Mouse (Mus musculus): ENCODE data around the gene Fblim1.
A peak's percentile ranks its signal among the peaks of the same experiment; 100 is the strongest.
"Not testable (repeated sequence)": the region's sequence is repeated elsewhere in the genome, so short reads cannot be mapped to it uniquely, and the experiment has no call there.

Fblim1 gene

GRCm38 (mm10) chr4:141598894-141599250 is 7.0 kb downstream of the Fblim1 start:
- DNase-seq, result no peak

DNA sequence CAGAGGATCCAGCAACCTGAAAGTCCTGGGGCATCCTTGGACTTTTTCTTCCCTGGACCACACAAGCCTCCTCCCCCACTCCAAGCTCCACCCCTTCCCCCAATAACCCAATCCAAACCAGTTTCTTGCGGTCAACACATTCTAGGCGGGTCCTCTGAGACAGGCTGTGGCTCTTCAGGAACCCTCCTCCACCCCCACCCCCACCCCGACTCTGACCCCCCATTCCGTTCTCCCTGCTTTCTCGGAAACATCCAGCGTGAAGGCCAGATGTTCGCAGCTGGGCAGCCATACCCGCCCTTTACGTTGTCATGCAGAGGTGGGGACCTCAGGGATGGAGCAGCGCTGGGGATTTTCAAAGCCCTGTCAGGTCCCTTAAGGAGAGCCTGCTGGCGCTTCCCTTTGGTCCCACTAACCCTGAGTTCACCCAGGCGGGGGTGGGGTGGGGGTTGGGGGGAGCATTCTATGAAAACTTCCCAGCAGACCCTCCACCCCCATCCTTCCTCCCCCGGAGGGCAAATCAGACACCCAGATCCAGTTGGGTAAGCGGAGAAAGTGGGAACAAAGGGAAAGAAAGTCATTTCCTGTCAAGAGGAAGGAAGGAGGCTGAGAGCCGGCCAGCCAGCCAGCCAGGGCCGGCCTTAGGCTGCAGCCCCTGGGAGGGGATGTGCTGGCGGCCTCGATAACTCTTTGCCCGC is 7.5 kb downstream of the Fblim1 start:
- DNase-seq, result peak; percentile 40

- no peak for DNase-seq
Measured at GRCm38 (mm10) chr4:141596700-141597328, 9.1 kb downstream of the Fblim1 start.

DNA sequence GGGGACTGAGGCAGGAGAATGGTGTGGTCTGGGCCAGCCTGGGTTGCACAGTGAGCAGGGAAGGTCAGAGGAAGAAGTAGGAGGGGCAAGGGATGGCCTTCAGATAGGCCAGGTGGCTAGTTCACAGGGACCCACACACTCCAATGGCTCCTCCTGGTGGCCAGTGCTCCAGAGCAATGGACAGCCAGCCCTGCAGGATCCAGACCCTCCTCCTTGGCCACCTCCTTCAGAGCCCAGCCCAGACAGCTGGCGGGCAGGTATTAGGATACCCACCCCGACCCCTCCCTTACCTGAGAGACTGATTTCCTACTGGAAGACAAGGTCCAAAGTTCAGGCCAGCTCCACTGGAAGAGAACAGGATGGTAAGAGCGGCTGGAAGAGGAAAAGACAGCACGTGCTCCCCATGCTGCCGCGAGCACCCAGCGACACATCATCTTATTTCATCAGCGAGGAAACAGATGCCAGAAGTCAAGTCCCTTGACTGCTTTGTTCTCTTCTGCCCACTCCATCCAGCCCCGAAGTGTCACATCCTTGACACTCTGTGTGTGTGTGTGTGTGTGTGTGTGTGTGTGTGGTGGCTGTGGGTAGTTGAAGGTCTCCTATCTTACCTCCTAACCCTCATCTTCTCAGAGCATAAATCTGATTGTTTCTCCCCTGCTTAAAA is 10.2 kb downstream of the Fblim1 start:
- peak; percentile 59 for DNase-seq

GRCm38 (mm10) chr4:141595138-141595537 is 10.8 kb downstream of the Fblim1 start:
- DNase-seq, result no peak

DNA sequence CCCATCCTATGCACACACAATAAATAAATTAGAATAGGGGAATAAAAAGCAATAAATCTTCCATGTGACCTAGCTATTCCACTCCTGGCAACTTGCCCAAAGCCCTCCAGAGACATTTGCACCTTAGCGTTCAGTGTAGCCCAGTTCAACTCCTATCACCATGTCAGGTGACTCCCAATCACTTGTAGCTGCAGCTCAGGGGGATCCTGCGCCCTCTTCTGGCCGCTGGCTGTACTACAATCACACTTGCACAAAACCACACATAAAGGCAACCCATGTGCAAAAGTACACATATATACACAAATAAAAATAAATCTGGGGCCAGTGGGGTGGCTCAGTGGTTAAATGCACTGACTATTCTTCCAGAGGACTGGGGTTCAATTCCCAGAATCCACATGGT is 14.3 kb downstream of the Fblim1 start:
- no peak for DNase-seq

GRCm38 (mm10) chr4:141583919-141584318 is 22.0 kb downstream of the Fblim1 start:
- DNase-seq, result no peak

GRCm38 (mm10) chr4:141581051-141581450 is 24.8 kb downstream of the Fblim1 start:
- no peak for DNase-seq

DNA sequence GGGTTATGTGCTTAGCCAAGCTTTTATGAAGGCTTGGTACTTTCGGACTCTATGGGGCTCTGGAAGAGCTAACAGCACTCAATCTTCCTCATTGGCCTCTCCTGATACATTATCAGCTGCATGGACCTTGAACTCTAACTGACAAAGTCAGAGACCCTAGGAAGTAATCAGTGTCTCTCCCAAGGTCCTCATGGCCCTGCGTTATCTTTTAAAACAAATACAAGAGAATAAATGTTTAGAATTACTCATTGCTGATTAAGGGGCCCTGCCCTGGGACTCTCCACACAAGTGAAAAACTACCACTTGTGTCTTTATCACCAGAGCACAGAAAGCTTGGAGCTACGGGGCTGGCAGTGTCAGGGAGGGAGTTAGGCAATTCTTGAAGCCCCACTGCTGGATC is 27.1 kb downstream of the Fblim1 start:
- DNase-seq, result no peak

- DNase-seq, result no peak
Measured at GRCm38 (mm10) chr4:141576877-141577276, 29.0 kb downstream of the Fblim1 start.

DNA sequence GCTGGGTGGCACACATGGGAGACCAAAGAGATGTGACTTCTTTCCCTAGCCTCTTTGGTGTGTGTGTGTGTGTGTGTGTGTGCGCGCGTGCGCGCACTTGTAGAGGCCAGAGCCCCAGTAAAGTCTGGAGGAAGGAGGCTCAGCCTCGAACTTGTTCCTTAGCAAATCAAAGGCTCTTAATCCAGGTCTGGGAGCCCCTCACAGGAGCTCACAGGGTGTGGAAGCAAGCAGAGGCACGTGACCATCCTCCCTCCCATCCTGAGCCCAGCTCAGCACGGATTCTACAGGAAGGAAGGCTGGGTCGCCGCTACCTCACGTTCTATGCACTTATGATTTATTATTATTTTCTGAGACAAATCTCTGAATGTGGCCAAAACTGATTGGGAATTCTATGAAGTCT is 29.5 kb downstream of the Fblim1 start:
- no peak for DNase-seq

DNA sequence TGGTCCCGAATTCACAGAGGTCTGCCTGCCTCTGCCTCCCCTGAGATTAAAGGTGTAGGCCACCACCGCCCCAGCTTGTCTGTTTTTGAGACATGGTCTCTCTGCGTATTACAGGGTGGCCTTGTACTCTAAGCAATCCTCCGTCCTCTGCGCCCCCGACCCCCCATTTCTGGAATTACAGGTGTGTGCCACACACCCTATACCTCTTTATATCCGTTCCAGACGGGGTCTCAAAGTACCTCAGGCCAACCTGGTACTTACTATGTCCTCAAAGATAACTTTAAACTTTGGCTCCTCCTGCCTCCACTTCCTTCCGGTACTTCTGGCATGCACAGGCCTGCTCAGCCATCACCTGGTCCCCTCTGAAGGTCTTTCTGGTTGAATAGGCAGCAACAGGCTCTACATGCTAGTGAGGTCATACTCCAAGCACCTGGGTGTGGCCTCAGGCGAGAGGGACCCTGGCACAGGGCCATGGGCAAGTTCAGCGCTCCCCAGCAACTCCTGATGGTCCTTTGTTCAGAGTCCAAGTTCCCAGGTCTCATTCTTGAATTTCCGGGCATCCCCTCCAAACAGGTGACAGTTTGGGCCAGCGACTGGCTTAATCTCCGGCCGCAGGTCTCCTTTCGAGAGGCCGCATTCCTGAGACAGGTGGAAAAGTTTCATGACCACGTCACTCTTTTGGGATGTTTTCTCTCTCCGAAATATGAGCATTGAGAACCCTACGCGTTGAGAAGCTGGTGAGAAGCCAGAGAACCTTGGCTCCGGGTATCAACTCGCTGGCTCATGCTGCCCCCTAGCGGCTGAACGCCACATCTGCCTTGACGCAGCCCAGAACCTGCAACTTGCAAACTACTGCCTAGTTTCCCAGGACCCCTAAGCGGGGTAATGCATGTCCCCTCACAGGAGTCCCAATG is 30.9 kb downstream of the Fblim1 start:
- peak; percentile 84 for DNase-seq

DNA sequence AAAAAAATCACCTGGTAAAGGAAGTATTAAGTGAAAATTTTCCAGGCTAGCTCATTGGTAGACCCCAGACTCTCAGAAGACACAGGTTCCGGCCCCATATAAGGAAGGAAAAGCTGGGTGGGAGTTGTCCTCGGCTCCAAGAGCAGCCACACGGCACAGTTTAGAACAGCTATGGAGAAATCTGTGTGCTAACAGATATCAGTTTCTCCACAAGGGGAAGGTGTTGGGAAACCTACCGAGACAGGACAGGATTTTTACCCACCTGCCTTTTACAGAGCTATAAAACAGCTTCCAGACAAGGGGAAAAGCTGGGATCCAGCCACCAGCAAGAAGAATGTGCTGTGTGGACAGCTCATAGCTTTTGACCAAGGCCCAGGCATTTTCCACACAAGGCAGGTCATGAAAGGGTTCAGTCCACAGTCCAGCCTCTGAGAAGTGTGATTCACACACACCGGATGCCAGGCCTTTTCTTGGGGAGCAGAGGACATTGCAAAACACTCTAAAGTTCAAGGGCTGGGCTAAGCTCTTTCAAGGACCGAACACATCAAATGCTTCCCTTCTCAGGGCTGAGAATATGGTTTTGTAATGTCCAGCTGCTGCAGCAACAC is 32.4 kb downstream of the Fblim1 start:
- DNase-seq, result peak; percentile 88

- no peak for DNase-seq
Measured at GRCm38 (mm10) chr4:141572668-141573358, 33.1 kb downstream of the Fblim1 start.

- peak; percentile 39 for DNase-seq
Measured at GRCm38 (mm10) chr4:141571934-141572333, 34.0 kb downstream of the Fblim1 start.

DNA sequence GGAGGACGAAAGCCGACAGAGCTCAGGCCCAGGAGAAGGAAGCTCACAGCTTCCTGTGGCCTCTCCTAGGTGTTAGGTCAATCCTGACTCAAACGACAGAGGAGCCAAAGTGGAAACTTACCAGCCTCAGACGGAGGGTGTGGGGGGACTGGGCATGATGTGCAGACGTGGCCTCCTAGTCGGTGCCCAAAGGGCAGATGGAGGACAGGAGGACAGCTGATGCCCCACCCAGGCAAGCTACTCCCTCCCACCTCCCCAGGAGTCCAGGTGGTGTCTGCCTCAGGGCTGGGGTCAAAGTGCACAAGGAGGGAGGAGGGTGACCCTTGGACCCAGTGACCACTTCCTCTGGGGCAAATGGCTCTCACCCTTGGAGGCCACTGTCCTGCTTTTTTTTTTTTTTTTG is 34.6 kb downstream of the Fblim1 start:
- DNase-seq, result peak; percentile 93

DNA sequence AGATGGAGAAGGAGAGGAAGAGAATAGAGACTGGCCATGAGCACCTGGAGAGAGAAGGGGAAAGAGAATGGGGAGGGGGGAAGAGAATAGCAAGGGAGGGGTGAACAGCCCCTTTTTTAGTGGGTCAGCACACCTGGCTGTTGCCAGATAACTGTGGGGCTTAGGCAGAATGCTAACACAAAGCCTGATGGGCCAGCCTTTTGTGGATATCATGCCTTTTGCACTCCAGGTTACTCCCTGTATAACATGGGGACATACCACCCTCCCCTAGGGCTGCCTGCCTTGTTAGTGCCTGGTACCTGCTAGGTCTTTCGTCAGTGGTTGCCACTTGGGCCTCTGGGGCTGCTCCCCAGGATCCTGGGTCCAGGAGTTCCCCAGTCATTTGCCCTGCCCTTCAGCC is 35.1 kb downstream of the Fblim1 start:
- DNase-seq, result no peak

- peak; percentile 92 for DNase-seq
Measured at GRCm38 (mm10) chr4:141570004-141570403, 35.9 kb downstream of the Fblim1 start.

DNA sequence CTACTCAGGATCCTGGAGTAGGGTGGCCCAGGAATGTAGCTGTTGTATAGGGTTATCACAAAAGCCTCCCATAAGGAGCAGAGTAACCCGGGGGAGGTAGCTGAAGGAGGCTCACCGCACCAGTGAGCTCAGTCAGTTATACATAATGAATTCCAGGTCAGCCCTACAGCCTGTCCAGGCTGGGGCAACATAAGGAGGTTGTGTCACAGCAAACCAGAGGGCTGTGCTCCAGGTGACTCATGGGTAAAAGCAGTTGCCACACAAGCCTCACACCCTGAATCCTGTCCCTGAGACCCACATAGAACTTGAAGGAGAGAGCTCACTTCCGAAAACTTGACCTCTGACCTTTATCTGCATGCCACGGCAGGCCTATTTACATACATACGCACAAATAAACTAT is 36.9 kb downstream of the Fblim1 start:
- DNase-seq, result no peak

DNA sequence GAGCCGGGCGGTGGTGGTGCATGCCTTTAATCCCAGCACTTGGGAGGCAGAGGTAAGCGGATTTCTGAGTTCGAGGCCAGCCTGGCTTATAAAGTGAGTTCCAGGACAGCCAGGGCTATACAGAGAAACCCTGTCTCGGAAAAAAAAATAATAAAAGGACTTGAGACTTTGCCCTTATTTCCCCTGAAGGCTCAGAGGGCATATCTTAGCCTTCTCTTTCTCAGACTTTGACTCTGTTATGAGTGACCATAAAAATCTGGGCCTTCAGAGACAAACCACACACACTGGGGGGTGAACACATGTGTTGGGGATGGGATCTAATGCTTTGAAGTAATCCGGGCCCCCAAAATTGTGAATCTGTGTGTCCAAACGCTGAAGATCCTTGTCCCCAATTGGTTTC is 38.7 kb downstream of the Fblim1 start:
- DNase-seq, result not testable (repeated sequence)

DNA sequence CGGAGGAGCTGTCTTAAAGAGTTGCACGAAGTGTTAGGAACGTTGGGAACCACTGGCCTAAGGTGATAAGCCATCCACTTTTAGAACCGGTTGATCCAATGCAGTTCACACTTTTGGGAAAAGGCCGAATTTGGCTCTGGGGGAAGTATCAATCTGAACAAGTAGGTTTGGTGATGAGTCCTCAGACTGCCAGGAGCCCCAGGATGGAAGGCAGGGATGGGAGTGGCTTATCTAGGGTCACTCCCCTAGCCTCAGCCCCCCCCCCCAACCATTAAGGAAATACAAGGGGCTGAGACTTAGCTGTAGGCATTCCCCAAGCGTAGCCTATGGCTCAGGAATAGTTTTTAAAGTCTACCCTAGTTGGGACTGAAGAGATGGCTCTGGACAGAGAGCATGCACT is 39.7 kb downstream of the Fblim1 start:
- no peak for DNase-seq

- DNase-seq, result peak; percentile 17
Measured at GRCm38 (mm10) chr4:141565325-141565724, 40.6 kb downstream of the Fblim1 start.

Measured in kidney, adult 11 months (tissue).